Mouse (Mus musculus): ENCODE measurements around the gene Nes.

The Nes gene

DNA sequence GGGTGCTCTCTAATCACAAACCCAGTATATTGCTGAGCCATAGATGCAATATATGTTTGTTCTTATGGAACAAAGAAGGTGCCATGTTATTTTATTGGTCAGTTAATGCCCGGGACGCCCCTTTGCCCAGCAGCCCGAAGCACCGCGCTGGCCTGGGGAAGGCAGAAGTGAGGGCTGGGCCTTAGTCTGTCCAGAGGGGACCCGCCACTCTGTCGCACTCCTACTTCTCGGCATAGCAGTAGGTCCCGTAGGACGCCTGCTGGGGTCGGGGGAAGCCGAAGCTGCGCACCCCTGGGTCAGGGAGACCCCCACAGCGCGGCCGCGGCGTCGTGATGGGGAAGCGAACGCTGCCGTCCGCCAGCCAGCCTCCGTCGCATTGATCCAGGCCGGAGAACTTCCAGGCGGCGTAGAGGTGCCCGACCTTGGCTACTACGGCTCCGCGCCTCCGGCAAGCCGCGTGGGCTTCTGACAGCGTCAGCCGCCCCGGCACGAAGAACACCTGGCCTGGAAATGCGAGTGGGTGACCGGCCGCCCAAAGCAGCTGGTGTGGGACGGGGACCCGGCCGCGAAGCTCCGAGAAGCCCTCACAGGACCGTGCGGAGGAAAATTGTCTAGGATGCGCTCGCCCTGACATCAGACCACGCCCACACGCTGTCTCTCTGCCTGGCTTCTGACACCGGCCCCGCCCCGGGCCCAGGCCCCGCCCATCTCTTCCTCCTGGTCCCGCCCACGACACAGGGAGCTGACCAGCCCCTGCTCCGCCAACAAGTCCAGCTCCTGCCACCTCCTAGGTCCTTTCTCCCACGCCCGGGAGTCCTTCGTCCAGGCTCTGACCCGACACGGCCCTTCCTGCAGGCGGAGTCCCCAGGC, 51.7 kb downstream of the Nes start:
- 7% methylated on average over 66 of the region's 66 CpGs for WGBS

DNA sequence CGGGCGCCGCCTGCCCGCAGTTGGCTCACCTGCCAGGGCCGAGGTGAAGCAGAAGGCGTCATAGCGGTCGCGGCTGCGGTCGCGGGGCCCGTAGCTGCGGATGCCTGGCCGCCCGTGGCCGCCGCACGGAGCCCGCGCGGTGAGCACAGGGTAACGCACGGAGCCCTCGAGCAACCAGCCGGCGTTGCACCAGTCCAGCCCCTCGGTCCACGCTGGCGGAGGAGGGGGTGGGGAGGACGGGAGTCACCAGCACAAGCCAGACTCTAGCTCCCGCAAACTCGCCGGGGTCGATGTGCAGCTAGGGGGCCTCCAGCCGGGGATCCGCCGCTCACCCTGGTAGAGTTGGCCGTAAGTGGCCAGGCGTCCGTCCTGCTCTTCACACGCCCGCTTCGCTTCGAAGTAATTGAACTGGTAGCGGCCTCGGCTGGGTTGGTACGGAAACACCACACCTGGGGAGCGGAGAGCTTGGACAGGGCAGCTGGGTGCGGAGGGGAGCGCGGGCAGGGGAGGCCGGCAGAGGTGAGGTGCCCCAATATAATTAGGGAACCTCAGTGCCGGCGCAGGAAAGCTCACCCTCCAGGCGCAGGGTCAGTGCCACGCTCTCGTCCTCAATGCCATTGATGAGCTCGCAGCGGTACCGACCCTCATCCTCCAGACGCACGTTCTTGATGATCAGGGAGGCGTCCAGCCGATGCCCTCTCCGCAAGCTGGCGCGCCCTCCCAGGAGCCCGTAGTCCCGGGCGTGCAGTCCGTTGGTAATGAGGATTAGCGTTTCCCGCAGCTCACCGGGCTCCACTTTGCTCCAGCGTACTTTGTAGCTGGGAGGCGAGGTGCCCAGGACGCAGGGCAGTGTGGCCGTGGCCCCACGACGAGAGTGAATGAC, 52.6 kb downstream of the Nes start:
- 2% methylated on average over 81 of the region's 81 CpGs for WGBS

DNA sequence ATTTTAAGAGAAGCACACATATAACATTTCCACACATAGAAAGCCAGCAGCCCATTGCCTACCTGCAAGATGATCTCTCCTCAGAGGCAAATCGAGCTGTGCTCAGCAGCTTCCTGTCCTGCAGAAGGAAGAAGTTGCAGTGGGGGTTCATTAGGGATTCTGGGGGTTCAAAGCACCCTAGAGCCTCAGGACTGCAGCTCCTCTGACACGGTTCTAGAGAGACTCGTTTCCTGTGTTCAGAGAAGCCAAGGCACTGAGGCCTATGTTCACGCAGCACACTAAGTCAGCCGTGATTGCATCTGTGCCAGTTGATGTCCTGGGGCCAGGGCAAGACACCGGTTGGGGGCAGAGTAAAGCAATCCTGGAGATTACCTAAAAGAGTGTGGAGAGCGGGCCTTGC, 55.9 kb downstream of the Nes start:
- 67% methylated on average over 7 of the region's 7 CpGs for WGBS

DNA sequence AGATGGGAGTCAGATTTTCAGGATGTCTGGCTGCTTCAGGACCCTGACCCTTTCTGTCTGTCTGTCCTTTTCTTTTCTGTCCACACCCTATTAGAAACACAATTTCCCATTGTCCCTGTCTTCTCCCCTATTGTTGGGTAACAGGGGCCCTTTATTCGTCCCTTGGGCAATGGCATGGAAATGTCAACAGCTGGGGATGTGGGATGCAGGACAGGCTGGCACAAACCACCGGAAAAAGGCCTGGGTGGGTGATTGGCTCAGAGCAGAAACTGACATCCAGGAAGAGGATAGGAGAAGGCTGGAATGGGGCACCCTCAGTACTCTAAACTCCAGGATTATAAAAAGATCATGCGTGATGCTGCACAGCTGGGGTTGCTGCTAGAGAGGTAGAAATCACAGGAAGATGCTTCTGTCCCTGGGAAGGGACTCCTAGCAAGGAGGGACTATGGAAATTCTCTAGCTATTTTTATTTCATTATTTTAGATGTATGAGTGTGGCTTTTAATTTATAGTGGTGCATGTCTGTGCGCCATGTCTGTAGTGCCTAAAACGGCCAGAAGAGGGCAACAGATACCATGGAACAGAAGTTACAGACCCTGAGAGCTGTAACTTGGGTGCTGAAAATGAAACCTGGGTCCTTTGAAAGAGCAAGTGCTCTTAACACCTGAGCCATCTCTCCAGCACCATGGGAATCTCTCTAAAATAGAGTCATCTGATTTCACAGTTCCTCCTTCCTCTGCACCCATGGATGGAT, 56.7 kb downstream of the Nes start, which contains the start of gene Hapln2:
TSS of gene Hapln2 (minus strand) at position 150 of the 753 bp plus-strand sequence.
- WGBS: 58% methylated on average over 5 of the region's 5 CpGs
